Mouse (Mus musculus): ENCODE measurements at regions not wholly inside any gene's neighbourhood (a gene's known extent, or its start where the extent isn't known, plus 50 kb on each side); places are given as distances from the start of the nearest gene placed in this dataset.
A peak's percentile ranks its signal among the peaks of the same experiment; 100 is the strongest.

DNA sequence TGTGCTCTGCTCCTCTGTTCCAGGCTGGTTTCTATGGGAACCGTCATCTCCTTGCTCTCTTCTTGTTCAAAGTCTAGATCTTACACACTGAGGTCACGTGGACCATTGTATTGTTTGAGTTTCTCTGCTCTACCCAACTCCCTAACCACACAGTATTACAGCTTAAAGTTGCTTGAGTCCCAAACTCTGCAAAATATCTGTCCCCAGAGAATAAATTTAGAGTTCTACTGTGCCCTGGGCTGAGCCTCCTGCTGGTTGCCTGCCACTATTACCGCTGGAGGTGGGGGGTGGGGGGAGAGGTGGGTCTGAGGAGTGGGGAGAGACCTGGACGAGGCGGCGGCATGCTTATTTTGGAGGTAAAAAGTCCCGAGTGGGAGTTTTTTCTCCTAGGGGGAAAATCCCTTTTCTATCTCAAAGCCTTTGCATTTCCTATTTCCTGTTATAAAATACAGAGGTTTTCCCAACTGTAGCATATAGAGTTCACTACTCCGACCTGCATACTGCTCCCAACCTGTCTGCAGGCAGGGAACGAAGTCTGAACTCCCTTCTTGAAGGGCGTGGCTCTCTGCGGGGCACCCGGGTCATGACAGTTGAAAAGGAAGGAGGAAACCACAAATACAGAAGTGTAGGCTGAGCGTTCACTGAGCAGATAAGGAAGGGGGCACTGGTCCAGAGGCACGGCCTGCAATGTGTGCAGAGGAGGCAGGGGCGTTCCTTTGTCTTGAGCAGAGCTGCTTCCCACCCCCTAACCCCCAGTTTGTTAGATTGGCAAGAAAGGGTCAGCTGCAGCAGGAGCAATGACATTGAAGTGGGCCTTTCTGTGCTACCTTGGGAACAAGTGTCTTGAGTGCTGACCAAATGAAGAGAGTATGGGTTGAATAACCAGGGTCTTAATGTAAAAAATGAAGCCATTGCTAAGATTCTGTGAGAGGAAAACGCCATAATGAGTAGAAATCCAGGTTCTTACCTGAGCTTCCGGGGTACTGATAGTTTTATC is 188.7 kb downstream of the Akap7 start:
- ChIA-PET POLR2A (no interaction called here), CTCF (no interaction called here)
- peaks cover 8% of the 10 kb centered on the region for H3K27me3 ChIP-seq
- no peak for TF ChIP-seq CTCF (IDR thresholded peaks at IDR 0.05)
- in situ Hi-C loops (cut with MboI; ENCODE audit: low pct_unique_long_range_greater_than_20kb): no loop called here
- ATAC-seq (no peak), DNase-seq (ENCODE audit: low read depth, low spot score) (no peak)

- ChIA-PET CTCF (no interaction called here), POLR2A (interaction anchor here (0.6 kb wide), 1 partner anchor 38 kb away, joined by 4 read pairs; no protein-coding TSS in a partner anchor)
- in situ Hi-C loops (cut with MboI; ENCODE audit: low pct_unique_long_range_greater_than_20kb): no loop called here
- H3K27me3 ChIP-seq: peaks cover 5% of the 10 kb centered on the region
- DNase-seq (ENCODE audit: low read depth, low spot score) (no peak), ATAC-seq (no peak)
- TF ChIP-seq CTCF (IDR thresholded peaks at IDR 0.05): no peak
Observed at GRCm38 (mm10) chr10:25114316-25114715, 187.0 kb upstream of the Arg1 start.

DNA sequence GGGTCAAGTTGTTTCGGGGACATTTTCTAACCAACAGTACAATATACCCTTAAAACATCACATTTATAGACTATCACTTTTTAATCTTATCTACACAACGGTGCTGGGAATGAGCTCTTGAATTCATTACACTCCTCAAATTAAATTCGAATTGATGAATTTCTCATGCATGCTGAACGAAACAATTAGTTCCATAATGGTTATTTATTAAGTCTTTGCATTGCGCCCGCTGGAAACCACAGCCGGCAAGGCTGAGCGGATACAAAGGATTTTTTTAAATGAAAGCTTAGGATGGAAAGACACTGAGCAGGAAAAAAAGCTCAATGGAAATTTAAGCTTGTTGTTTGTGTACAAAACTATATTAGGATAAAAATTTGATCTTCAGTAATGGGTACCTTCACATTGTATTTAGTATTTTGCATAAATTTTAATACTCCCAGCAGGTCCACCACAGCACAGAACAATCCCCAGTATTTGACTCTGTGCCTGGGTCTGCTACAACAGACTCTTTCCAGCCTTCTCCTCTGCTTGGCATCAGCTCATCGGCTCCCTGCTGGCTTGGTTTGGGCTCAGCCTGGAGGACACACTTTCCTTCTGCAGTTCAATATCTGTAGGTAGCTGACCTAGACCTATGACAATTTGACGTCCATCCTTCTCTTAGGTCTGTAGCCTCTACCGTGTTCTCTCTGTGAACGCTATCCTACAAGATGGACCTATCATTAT is 185.3 kb upstream of the Arg1 start:
- ChIA-PET CTCF (no interaction called here), POLR2A (interaction anchor here (0.7 kb wide), 1 partner anchor 1328 kb away, joined by 4 read pairs; no protein-coding TSS in a partner anchor)
- TF ChIP-seq CTCF (IDR thresholded peaks at IDR 0.05): no peak
- DNase-seq (ENCODE audit: low read depth, low spot score) (no peak), ATAC-seq (no peak)
- in situ Hi-C loops (cut with MboI; ENCODE audit: low pct_unique_long_range_greater_than_20kb): no loop called here
- peaks cover 5% of the 10 kb centered on the region for H3K27me3 ChIP-seq

DNA sequence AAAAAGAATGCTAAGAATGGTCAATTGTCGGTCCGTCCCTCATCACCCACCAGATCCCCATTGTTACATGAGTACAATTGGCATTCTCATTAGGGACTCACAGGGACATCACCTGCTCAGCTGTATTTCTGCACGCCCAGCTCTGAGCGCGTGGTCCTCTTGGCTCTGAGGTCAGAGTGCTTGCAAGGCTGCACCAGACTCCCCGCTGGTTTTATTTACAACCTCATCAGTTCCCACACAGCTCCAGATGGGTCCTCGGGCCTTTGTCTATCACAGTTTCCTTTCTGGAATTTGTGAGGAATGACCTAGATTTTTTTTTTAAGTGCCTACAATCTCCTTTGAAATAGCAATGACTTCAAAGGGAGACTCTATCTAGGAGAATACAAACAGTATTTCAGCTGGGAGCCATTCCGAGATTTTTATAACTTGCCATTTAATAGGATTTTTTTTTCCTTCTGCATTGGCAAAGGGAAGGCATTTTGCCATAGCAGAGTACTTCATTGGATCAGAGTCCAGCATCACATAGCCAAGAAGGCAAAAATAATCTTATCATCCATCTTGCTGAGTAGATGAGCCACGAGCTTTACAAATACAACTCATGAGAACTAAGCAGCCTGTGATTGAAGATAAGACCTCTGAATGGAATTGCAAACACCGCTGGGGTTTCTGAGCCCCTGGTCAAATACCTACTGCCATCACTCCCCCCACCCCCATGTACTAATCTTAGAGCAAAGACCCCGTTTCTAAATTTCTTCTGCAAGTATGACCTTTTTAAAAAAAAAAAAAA is 184.5 kb upstream of the Arg1 start:
- CTCF ChIA-PET: no interaction called here
- no peak for TF ChIP-seq CTCF (IDR thresholded peaks at IDR 0.05)
- ATAC-seq (no peak), DNase-seq (ENCODE audit: low read depth, low spot score) (no peak)
- H3K27me3 ChIP-seq: peaks cover 3% of the 10 kb centered on the region
- POLR2A ChIA-PET: interaction anchor here (0.7 kb wide), 1 partner anchor 1328 kb away, joined by 4 read pairs; no protein-coding TSS in a partner anchor
- in situ Hi-C loops (cut with MboI; ENCODE audit: low pct_unique_long_range_greater_than_20kb): no loop called here

- DNase-seq (ENCODE audit: low read depth, low spot score) (no peak), ATAC-seq (no peak)
- POLR2A ChIA-PET: no interaction called here
- in situ Hi-C loops (cut with MboI; ENCODE audit: low pct_unique_long_range_greater_than_20kb): no loop called here
- CTCF ChIA-PET: no interaction called here
- no peak for TF ChIP-seq CTCF (IDR thresholded peaks at IDR 0.05)
- H3K27me3 ChIP-seq: no peaks in the 10 kb centered on the region
Observed at GRCm38 (mm10) chr10:25111181-25111580, 183.9 kb upstream of the Arg1 start.

GRCm38 (mm10) chr10:25098070-25098469 is 170.8 kb upstream of the Arg1 start:
- ATAC-seq (no peak), DNase-seq (ENCODE audit: low read depth, low spot score) (no peak)
- POLR2A ChIA-PET: no interaction called here
- CTCF ChIA-PET: no interaction called here
- in situ Hi-C loops (cut with MboI; ENCODE audit: low pct_unique_long_range_greater_than_20kb): no loop called here
- peaks cover 3% of the 10 kb centered on the region for H3K27me3 ChIP-seq
- no peak for TF ChIP-seq CTCF (IDR thresholded peaks at IDR 0.05)

DNA sequence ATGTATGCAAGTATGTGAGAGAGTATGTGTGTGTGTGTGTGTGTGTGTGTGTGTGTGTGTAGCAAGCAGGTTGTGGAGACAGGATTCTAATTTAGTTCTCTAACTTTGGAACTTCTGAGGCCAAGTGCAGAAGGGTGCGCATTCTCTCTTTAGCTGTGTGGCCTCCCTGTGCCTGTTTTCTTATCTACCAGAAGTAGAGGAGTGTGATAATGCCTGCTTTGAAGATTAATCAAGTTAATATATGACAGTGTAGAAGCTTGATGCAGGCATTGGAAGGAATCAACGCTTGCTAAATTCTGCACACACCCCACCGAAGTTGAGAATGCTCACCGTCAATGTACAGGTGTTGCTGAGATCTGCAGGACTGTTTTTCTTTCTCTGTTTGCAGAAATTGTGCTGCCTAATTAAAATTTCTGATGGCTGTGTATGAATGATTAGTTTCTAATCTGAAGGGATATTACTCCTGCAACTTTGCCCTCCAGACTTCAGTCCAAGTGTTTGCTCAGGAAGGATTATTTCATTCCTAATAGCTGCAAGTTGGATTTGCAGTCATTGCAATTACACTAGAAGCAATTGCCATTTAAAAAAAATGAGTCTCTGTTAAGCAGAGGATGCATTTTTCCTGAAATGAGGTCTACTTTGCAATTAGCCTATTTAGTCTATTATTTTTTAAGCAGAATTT is 162.6 kb upstream of the Arg1 start:
- ATAC-seq (no peak), DNase-seq (ENCODE audit: low read depth, low spot score) (no peak)
- no peak for TF ChIP-seq CTCF (IDR thresholded peaks at IDR 0.05)
- ChIA-PET CTCF (no interaction called here), POLR2A (no interaction called here)
- in situ Hi-C loops (cut with MboI; ENCODE audit: low pct_unique_long_range_greater_than_20kb): no loop called here
- H3K27me3 ChIP-seq: no peaks in the 10 kb centered on the region

- in situ Hi-C loops (cut with MboI; ENCODE audit: low pct_unique_long_range_greater_than_20kb): no loop called here
- no peaks in the 10 kb centered on the region for H3K27me3 ChIP-seq
- ChIA-PET POLR2A (no interaction called here), CTCF (no interaction called here)
- DNase-seq (ENCODE audit: low read depth, low spot score): no peak
- no peak for TF ChIP-seq CTCF (IDR thresholded peaks at IDR 0.05)
- ATAC-seq: no peak
Observed at GRCm38 (mm10) chr10:25086745-25087144, 159.5 kb upstream of the Arg1 start.

DNA sequence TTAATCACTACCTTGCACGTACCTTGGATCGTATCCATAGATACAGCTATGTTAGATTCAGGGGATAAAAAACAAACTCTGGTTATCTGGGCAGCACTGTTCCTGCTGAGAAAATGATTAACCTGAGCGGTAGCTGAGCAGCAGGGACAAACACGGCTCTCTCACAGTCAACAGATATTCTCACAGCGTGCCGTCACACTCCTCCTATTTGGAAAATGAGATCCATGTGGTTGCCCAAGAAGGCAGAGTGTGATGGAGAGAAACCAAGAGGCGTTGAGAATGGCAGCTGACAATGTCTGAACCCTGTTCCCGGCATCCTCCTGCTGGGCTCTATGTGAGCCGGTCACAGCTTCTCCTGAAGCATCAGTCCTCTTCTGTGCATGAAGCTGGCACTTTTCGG is 155.6 kb upstream of the Arg1 start:
- ChIA-PET POLR2A (no interaction called here), CTCF (interaction anchor here (0.7 kb wide), 1 partner anchor 59 kb away, joined by 4 read pairs; no protein-coding TSS in a partner anchor)
- ATAC-seq (peak; percentile 76), DNase-seq (ENCODE audit: low read depth, low spot score) (no peak)
- H3K27me3 ChIP-seq: peaks cover 2% of the 10 kb centered on the region
- in situ Hi-C loops (cut with MboI; ENCODE audit: low pct_unique_long_range_greater_than_20kb): no loop called here
- no peak for TF ChIP-seq CTCF (IDR thresholded peaks at IDR 0.05)

DNA sequence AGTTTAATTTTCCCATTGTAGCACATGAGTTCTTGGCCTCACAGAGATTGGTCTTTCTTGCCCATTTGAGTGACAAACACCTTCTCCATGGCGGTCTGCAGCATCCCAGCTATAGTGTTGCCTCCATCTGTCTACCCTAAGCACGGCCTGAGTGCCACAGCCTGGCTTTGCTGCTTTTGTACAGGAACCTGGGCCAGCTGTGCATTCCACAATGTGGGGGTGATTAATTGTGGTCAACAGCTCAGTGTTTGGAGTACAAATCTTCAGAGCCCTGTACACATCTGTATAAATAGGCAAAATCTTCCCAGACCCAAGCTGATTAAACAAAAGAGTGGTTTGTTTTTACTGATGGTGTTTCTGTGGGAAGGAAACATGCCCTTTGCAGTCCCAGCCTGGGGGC is 145.3 kb upstream of the Arg1 start:
- ChIA-PET POLR2A (no interaction called here), CTCF (no interaction called here)
- no peak for ATAC-seq
- H3K27me3 ChIP-seq: no peaks in the 10 kb centered on the region
- no peak for DNase-seq (ENCODE audit: low read depth, low spot score)
- no peak for TF ChIP-seq CTCF (IDR thresholded peaks at IDR 0.05)
- in situ Hi-C loops (cut with MboI; ENCODE audit: low pct_unique_long_range_greater_than_20kb): no loop called here

Measured in Patski (cell line).